Mouse (Mus musculus): Measurements from ENCODE around the gene Henmt1. TPM values are rescaled to one million over a fixed set of nuclear protein-coding genes. Genes with fewer than 3 reads are reported as not detected.

Henmt1 gene
- total and polyA plus RNA-seq, 2 experiments, result not detected

- no peaks in the 10 kb centered on the region for H3K79me2 ChIP-seq (ENCODE audit: control insufficient read depth, insufficient read depth, low read length)
- TF ChIP-seq CTCF (IDR thresholded peaks at IDR 0.05; ENCODE audit: low read depth, low read length), result no peak
- TF ChIP-seq POLR2A (IDR thresholded peaks at IDR 0.05; ENCODE audit: extremely low read depth, insufficient read depth, low read length), result no peak
- 90% methylated on average over 1 of the region's 1 CpGs for WGBS
- no peaks in the 10 kb centered on the region for H3K27me3 ChIP-seq (ENCODE audit: control insufficient read depth, insufficient read depth, low read length)
- no peak for DNase-seq (ENCODE audit: extremely low read depth, low read depth, low spot score)
- no peak overlapping the region for H3K27ac ChIP-seq (replicated peaks; ENCODE audit: insufficient read depth, low read depth, low read length)
- H3K36me3 ChIP-seq (ENCODE audit: control insufficient read depth, insufficient read depth, low read length), result no peaks in the 10 kb centered on the region
- H3K4me3 ChIP-seq (ENCODE audit: insufficient read depth, low read depth, low read length), result no peak overlapping the region
- H3K4me1 ChIP-seq (ENCODE audit: control insufficient read depth, insufficient read depth, low read length), result no peaks in the 10 kb centered on the region
- H3K9ac ChIP-seq (ENCODE audit: low read depth, low read length), result no peak overlapping the region
Observed at GRCm38 (mm10) chr3:108999173-108999572, 59.5 kb downstream of the Henmt1 start.

- Histone ChIP-seq H3K27ac (replicated peaks; ENCODE audit: insufficient read depth, low read depth, low read length) (no peak overlapping the region), H3K4me3 (ENCODE audit: insufficient read depth, low read depth, low read length) (no peak overlapping the region), H3K79me2 (ENCODE audit: control insufficient read depth, insufficient read depth, low read length) (no peaks in the 10 kb centered on the region), H3K4me1 (ENCODE audit: control insufficient read depth, insufficient read depth, low read length) (0 out of 2 replicates have a peak, but pooled peaks cover 3% of the 10 kb centered on the region), H3K36me3 (ENCODE audit: control insufficient read depth, insufficient read depth, low read length) (no peaks in the 10 kb centered on the region), H3K9ac (ENCODE audit: low read depth, low read length) (no peak overlapping the region), H3K27me3 (ENCODE audit: control insufficient read depth, insufficient read depth, low read length) (no peaks in the 10 kb centered on the region)
- no peak for DNase-seq (ENCODE audit: extremely low read depth, low read depth, low spot score)
- WGBS, result 74% methylated on average over 5 of the region's 5 CpGs
- TF ChIP-seq POLR2A (IDR thresholded peaks at IDR 0.05; ENCODE audit: extremely low read depth, insufficient read depth, low read length), result no peak
- no peak for TF ChIP-seq CTCF (IDR thresholded peaks at IDR 0.05; ENCODE audit: low read depth, low read length)
Observed at GRCm38 (mm10) chr3:109005777-109006176, 66.1 kb downstream of the Henmt1 start.

- Histone ChIP-seq H3K4me1 (ENCODE audit: control insufficient read depth, insufficient read depth, low read length) (peaks cover 6% of the 10 kb centered on the region; the same call in 1 of the 2 replicates), H3K79me2 (ENCODE audit: control insufficient read depth, insufficient read depth, low read length) (no peaks in the 10 kb centered on the region), H3K4me3 (ENCODE audit: insufficient read depth, low read depth, low read length) (no peak overlapping the region), H3K36me3 (ENCODE audit: control insufficient read depth, insufficient read depth, low read length) (no peaks in the 10 kb centered on the region), H3K27me3 (ENCODE audit: control insufficient read depth, insufficient read depth, low read length) (no peaks in the 10 kb centered on the region), H3K27ac (replicated peaks; ENCODE audit: insufficient read depth, low read depth, low read length) (no peak overlapping the region), H3K9ac (ENCODE audit: low read depth, low read length) (no peak overlapping the region)
- no peak for DNase-seq (ENCODE audit: extremely low read depth, low read depth, low spot score)
- WGBS, result 83% methylated on average over 5 of the region's 5 CpGs
- TF ChIP-seq CTCF (IDR thresholded peaks at IDR 0.05; ENCODE audit: low read depth, low read length) (no peak), POLR2A (IDR thresholded peaks at IDR 0.05; ENCODE audit: extremely low read depth, insufficient read depth, low read length) (no peak)
Observed at GRCm38 (mm10) chr3:109008180-109008579, 68.5 kb downstream of the Henmt1 start.

Other genes starting within 250 kb of the Henmt1 start
- 9.9 and 10.9 TPM in 2 replicates for gene Gpsm2, start 217.6 kb upstream of the Henmt1 start, total RNA-seq (2014; rRNA removed)
- gene Gpsm2, start 217.6 kb upstream of the Henmt1 start, polyA plus RNA-seq (2012; rRNA removed), result 2.4 and 2.9 TPM in 2 replicates
- gene Aknad1, start 200.2 kb upstream of the Henmt1 start, total RNA-seq (2014; rRNA removed), result not detected in 2 replicates
- gene Aknad1, start 200.2 kb upstream of the Henmt1 start, polyA plus RNA-seq (2012; rRNA removed), result not detected in 2 replicates
- gene Stxbp3, start 99.3 kb upstream of the Henmt1 start, total RNA-seq (2014; rRNA removed), result 28.9 and 34.3 TPM in 2 replicates
- 6.0 and 6.7 TPM in 2 replicates for gene Stxbp3, start 99.3 kb upstream of the Henmt1 start, polyA plus RNA-seq (2012; rRNA removed)
- 0.09 and 0.13 TPM in 2 replicates for gene Fndc7, start 49.9 kb upstream of the Henmt1 start, total RNA-seq (2014; rRNA removed)
- 0.02 and 0.09 TPM in 2 replicates for gene Fndc7, start 49.9 kb upstream of the Henmt1 start, polyA plus RNA-seq (2012; rRNA removed)
- gene Prpf38b, start 28.1 kb upstream of the Henmt1 start, total RNA-seq (2014; rRNA removed), result 22.8 and 25.7 TPM in 2 replicates
- gene Prpf38b, start 28.1 kb upstream of the Henmt1 start, polyA plus RNA-seq (2012; rRNA removed), result 13.8 and 17.2 TPM in 2 replicates
- not detected in 2 replicates for gene Gm9857, start 572 bp downstream of the Henmt1 start, total RNA-seq (2014; rRNA removed)
- not detected in 2 replicates for gene Gm9857, start 572 bp downstream of the Henmt1 start, polyA plus RNA-seq (2012; rRNA removed)
- gene Fam102b, start 87.7 kb downstream of the Henmt1 start, total RNA-seq (2014; rRNA removed), result 1.8 and 2.1 TPM in 2 replicates
- 0.19 and 0.28 TPM in 2 replicates for gene Fam102b, start 87.7 kb downstream of the Henmt1 start, polyA plus RNA-seq (2012; rRNA removed)
- not detected in 2 replicates for gene Slc25a54, start 140.6 kb downstream of the Henmt1 start, total RNA-seq (2014; rRNA removed)
- not detected in 2 replicates for gene Slc25a54, start 140.6 kb downstream of the Henmt1 start, polyA plus RNA-seq (2012; rRNA removed)
- 1.9 and 2.1 TPM in 2 replicates for gene Slc25a24, start 183.3 kb downstream of the Henmt1 start, total RNA-seq (2014; rRNA removed)
- 0.14 and 0.28 TPM in 2 replicates for gene Slc25a24, start 183.3 kb downstream of the Henmt1 start, polyA plus RNA-seq (2012; rRNA removed)